Mouse (Mus musculus) erythroblast, embryonic 14.5 days (primary cell): ENCODE measurements around the gene Ctdspl2.

Source experiments
- GATA1 ChIP-seq: IDR thresholded peaks from 2 replicates; pipeline ENCODE4 v1.6.1; 2012; ENCODE audit warnings: low read length, inconsistent platforms, mixed read lengths
- TAL1 ChIP-seq: IDR thresholded peaks from 3 replicates; pipeline ENCODE4 v1.6.1; 2012; ENCODE audit warnings: low read length, inconsistent platforms, mixed read lengths

DNA sequence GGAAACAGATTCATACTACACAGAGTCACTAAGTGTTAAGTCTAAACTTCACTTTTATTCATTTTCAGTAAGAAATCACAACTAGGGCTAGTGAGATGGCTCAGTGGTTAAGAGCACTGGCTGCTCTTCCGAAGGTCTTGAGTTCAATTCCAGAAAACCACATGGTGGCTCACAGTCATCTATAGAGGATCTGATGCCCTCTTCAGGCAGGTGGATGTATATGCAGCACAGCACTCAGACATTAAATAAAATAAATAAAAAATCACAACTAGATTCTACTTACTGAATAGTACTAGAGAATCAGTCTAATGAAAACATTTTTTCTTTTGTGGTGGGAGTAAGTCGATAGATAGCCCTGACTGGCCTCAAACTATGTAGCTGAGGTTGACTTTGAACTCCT is 66.5 kb downstream of the Ctdspl2 start:
- TF ChIP-seq GATA1 (no peak), TAL1 (no peak)
